Mouse (Mus musculus) limb, embryonic 11.5 days (tissue): ENCODE results near the gene Gm49340. TPM values are rescaled to one million over a fixed set of nuclear protein-coding genes. Genes with fewer than 3 reads are reported as not detected.

Source experiments
- ATAC-seq: fragments of 200-750 bp; cut with Nextera tagmentation; 2 replicates; pipeline ENCODE4 v1.8.0; 2017; ENCODE audit warnings: low read depth; ENCODE audit not compliant: insufficient number of reproducible peaks, low FRiP score, low TSS enrichment
- DNase-seq: peaks from one replicate; pipeline ENCODE4 v3.0.0-alpha.2; 2015; ENCODE audit warnings: low spot score
- H3K27ac ChIP-seq: fragments of 300-500 bp; sonication (generic); replicated peaks from 2 replicates; pipeline ENCODE4 v1.5.1; 2014; ENCODE audit warnings: low read depth, mild to moderate bottlenecking, low read length
- H3K27me3 ChIP-seq: fragments of 300-500 bp; sonication (generic); 2 replicates; pipeline ENCODE4 v1.6.1; 2014; ENCODE audit warnings: mild to moderate bottlenecking, low read length, mixed read lengths; ENCODE audit not compliant: control insufficient read depth, insufficient read depth
- H3K36me3 ChIP-seq: fragments of 300-500 bp; sonication (generic); 2 replicates; pipeline ENCODE4 v1.6.1; 2014; ENCODE audit warnings: mild to moderate bottlenecking, low read length, moderate library complexity, mixed read lengths; ENCODE audit not compliant: control insufficient read depth, insufficient read depth
- H3K4me1 ChIP-seq: fragments of 300-500 bp; sonication (generic); 2 replicates; pipeline ENCODE4 v1.6.1; 2014; ENCODE audit warnings: low read length, mixed read lengths; ENCODE audit not compliant: control insufficient read depth, insufficient read depth
- H3K4me2 ChIP-seq: fragments of 300-500 bp; sonication (generic); 2 replicates; pipeline ENCODE4 v1.6.1; 2014; ENCODE audit warnings: low read depth, mild to moderate bottlenecking, moderate library complexity; ENCODE audit not compliant: severe bottlenecking
- H3K4me3 ChIP-seq: fragments of 300-500 bp; sonication (generic); 2 replicates; pipeline ENCODE4 v1.5.1; 2014; ENCODE audit warnings: low read depth, low read length
- H3K9ac ChIP-seq: fragments of 300-500 bp; sonication (generic); 2 replicates; pipeline ENCODE4 v1.6.1; 2014; ENCODE audit warnings: mild to moderate bottlenecking, low read length
- H3K9me3 ChIP-seq: fragments of 300-500 bp; sonication (generic); 2 replicates; pipeline ENCODE4 v1.6.1; 2016; ENCODE audit warnings: low read length; ENCODE audit not compliant: control insufficient read depth
- WGBS: fragments of 180-500 bp; shearing (Covaris S2); extraction: QIAGEN DNeasy Blood & Tissue Kit; methylation state at CpG from one replicate; pipeline ENCODE4 v1.1.7; 2014; 5-methylcytosine and 5-hydroxymethylcytosine counted together
- polyA plus RNA-seq: library from polyadenylated mRNA; unstranded; fragments of >200 nt; fragmentation: Nextera tagmentation; extraction: Ambion mirVana; gene quantifications from 2 replicates; pipeline ENCODE4 v1.2.1, GENCODE M21; 2014

The Gm49340 gene
- not detected in 2 replicates for polyA plus RNA-seq

- Histone ChIP-seq H3K27ac (no peak within 1 kb of the TSS), H3K4me3 (no peak within 1 kb of the TSS), H3K27me3 (no peaks in the 10 kb centered on the region), H3K9me3 (no peaks in the 10 kb centered on the region), H3K9ac (no peak within 1 kb of the TSS), H3K4me1 (no peaks in the 10 kb centered on the region), H3K4me2 (no peak within 1 kb of the TSS; the same call in 1 of the 2 replicates), H3K36me3 (no peaks in the 10 kb centered on the region)
- ATAC-seq = no peak
- DNase-seq = no peak
- 80% methylated on average over 27 of the region's 27 CpGs for WGBS
Observed at GRCm38 (mm10) chr11:73329442-73329841, at the start of gene Gm49340, which contains the start of the genes Aspa and Spata22. Gm49340 (plus strand) TSS chr11:73329741. Aspa (minus strand) TSS chr11:73329596. Spata22 (plus strand) TSS chr11:73329741.

GRCm38 (mm10) chr11:73280710-73281109 lies 48.8 kb upstream of the Gm49340 start:
- Histone ChIP-seq H3K27me3 (no peaks in the 10 kb centered on the region), H3K9me3 (no peaks in the 10 kb centered on the region), H3K27ac (no peak overlapping the region), H3K4me2 (no peak overlapping the region), H3K9ac (no peak overlapping the region), H3K4me3 (no peak overlapping the region), H3K4me1 (peaks cover 9% of the 10 kb centered on the region; the same call in 1 of the 2 replicates), H3K36me3 (no peaks in the 10 kb centered on the region)
- ATAC-seq = peak; percentile 37; the same call in 1 of the 2 replicates
- WGBS = 42% methylated on average over 5 of the region's 5 CpGs
- DNase-seq = peak; percentile 54

- no peaks in the 10 kb centered on the region for H3K36me3 ChIP-seq
- H3K9me3 ChIP-seq = no peaks in the 10 kb centered on the region
- peaks cover 9% of the 10 kb centered on the region; the same call in 1 of the 2 replicates for H3K4me1 ChIP-seq
- DNase-seq (peak; percentile 54), ATAC-seq (peak; percentile 71; the same call in 1 of the 2 replicates)
- H3K27ac ChIP-seq = no peak overlapping the region
- peak overlapping the region; percentile 37 for H3K4me2 ChIP-seq
- H3K4me3 ChIP-seq = peak overlapping the region; percentile 23
- no peaks in the 10 kb centered on the region for H3K27me3 ChIP-seq
- 2% methylated on average over 16 of the region's 16 CpGs for WGBS
- no peak overlapping the region for H3K9ac ChIP-seq
Observed at GRCm38 (mm10) chr11:73281528-73282027, 48.0 kb upstream of the Gm49340 start.

GRCm38 (mm10) chr11:73283369-73283768 lies 46.2 kb upstream of the Gm49340 start:
- H3K27me3 ChIP-seq = no peaks in the 10 kb centered on the region
- H3K27ac ChIP-seq = no peak overlapping the region
- ATAC-seq = no peak
- H3K4me1 ChIP-seq = peaks cover 9% of the 10 kb centered on the region; the same call in 1 of the 2 replicates
- H3K9ac ChIP-seq = no peak overlapping the region
- H3K9me3 ChIP-seq = no peaks in the 10 kb centered on the region
- no peak for DNase-seq
- H3K36me3 ChIP-seq = no peaks in the 10 kb centered on the region
- no peak overlapping the region for H3K4me2 ChIP-seq
- WGBS = 63% methylated on average over 9 of the region's 9 CpGs
- H3K4me3 ChIP-seq = no peak overlapping the region

- H3K36me3 ChIP-seq = no peaks in the 10 kb centered on the region
- peaks cover 9% of the 10 kb centered on the region; the same call in 1 of the 2 replicates for H3K4me1 ChIP-seq
- H3K4me2 ChIP-seq = no peak overlapping the region
- no peak for ATAC-seq
- no peaks in the 10 kb centered on the region for H3K27me3 ChIP-seq
- WGBS = 50% methylated on average over 1 of the region's 1 CpGs
- H3K4me3 ChIP-seq = no peak overlapping the region
- H3K27ac ChIP-seq = no peak overlapping the region
- H3K9me3 ChIP-seq = no peaks in the 10 kb centered on the region
- no peak for DNase-seq
- no peak overlapping the region for H3K9ac ChIP-seq
Observed at GRCm38 (mm10) chr11:73283926-73284325, 45.6 kb upstream of the Gm49340 start.

- no peaks in the 10 kb centered on the region for H3K27me3 ChIP-seq
- DNase-seq = no peak
Observed at GRCm38 (mm10) chr11:73284351-73284750, 45.2 kb upstream of the Gm49340 start.

GRCm38 (mm10) chr11:73289621-73290020 lies 39.9 kb upstream of the Gm49340 start:
- Histone ChIP-seq H3K27me3 (no peaks in the 10 kb centered on the region), H3K4me2 (no peak overlapping the region), H3K27ac (no peak overlapping the region), H3K9ac (no peak overlapping the region), H3K4me1 (no peaks in the 10 kb centered on the region), H3K9me3 (no peaks in the 10 kb centered on the region), H3K36me3 (no peaks in the 10 kb centered on the region), H3K4me3 (no peak overlapping the region)
- ATAC-seq = no peak
- DNase-seq = no peak
- WGBS = 89% methylated on average over 1 of the region's 1 CpGs

More at GRCm38 (mm10) chr11:73284351-73284750, 45.2 kb upstream of the Gm49340 start:
- no peak for ATAC-seq
- H3K27ac ChIP-seq = no peak overlapping the region
- no peak overlapping the region for H3K4me2 ChIP-seq
- no peaks in the 10 kb centered on the region for H3K36me3 ChIP-seq
- no peaks in the 10 kb centered on the region for H3K9me3 ChIP-seq
- no peak overlapping the region for H3K4me3 ChIP-seq
- no peak overlapping the region for H3K9ac ChIP-seq
- peaks cover 9% of the 10 kb centered on the region; the same call in 1 of the 2 replicates for H3K4me1 ChIP-seq

- no peak overlapping the region for H3K4me2 ChIP-seq
- WGBS = 70% methylated on average over 2 of the region's 2 CpGs
- no peaks in the 10 kb centered on the region for H3K27me3 ChIP-seq
- ATAC-seq (no peak), DNase-seq (no peak)
- H3K4me3 ChIP-seq = no peak overlapping the region
- H3K27ac ChIP-seq = no peak overlapping the region
- no peaks in the 10 kb centered on the region for H3K36me3 ChIP-seq
- H3K9ac ChIP-seq = no peak overlapping the region
- H3K4me1 ChIP-seq = no peaks in the 10 kb centered on the region
- H3K9me3 ChIP-seq = no peaks in the 10 kb centered on the region
Observed at GRCm38 (mm10) chr11:73303123-73303522, 26.4 kb upstream of the Gm49340 start.

GRCm38 (mm10) chr11:73315961-73316360 lies 13.6 kb upstream of the Gm49340 start:
- no peak for DNase-seq
- no peak overlapping the region for H3K4me2 ChIP-seq
- WGBS = 27% methylated on average over 3 of the region's 3 CpGs
- no peaks in the 10 kb centered on the region for H3K27me3 ChIP-seq
- H3K36me3 ChIP-seq = no peaks in the 10 kb centered on the region
- no peaks in the 10 kb centered on the region for H3K9me3 ChIP-seq
- ATAC-seq = no peak
- H3K4me3 ChIP-seq = no peak overlapping the region
- H3K9ac ChIP-seq = no peak overlapping the region
- no peak overlapping the region for H3K27ac ChIP-seq
- H3K4me1 ChIP-seq = no peaks in the 10 kb centered on the region
